Mouse (Mus musculus) embryo, embryonic 11.5 days (tissue): ENCODE results near the gene Vps72.

Source experiments
- DNase-seq: peaks from one replicate; pipeline ENCODE4 v3.0.0-alpha.2; 2012; ENCODE audit warnings: low read depth, low spot score

The Vps72 gene

GRCm38 (mm10) chr3:95164840-95165239 is 54.0 kb downstream of the Vps72 start:
- DNase-seq, result no peak

DNA sequence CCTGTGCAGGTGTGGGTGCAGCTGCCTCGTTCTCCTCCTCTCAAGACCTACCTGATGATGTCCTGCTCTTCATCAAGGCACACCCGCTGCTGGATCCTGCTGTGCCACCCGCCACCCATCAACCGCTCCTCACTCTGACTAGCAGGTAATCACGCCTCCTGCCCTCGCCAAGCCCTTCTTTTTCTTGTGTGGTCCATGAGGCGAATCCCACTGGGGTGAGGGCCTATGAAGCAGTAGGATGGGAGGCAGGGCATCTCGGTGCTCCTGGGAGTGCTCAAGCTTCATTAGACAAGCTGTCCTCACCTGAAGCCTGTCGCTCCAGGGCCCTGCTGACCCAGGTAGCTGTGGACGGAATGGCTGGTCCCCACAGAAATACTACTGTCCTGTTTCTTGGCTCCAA is 59.2 kb downstream of the Vps72 start:
- DNase-seq, result no peak

GRCm38 (mm10) chr3:95171105-95171504 is 60.3 kb downstream of the Vps72 start:
- DNase-seq, result no peak
